Mouse (Mus musculus) liver, embryonic 14.5 days (tissue): ENCODE results near the gene Lyzl4. TPM values are rescaled to one million over a fixed set of nuclear protein-coding genes. Genes with fewer than 3 reads are reported as not detected.

Source experiments
- ATAC-seq: fragments of 200-750 bp; cut with Nextera tagmentation; 2 replicates; pipeline ENCODE4 v1.8.0; 2017; ENCODE audit warnings: moderate number of reproducible peaks, mild to moderate bottlenecking, moderate library complexity; ENCODE audit not compliant: insufficient read depth
- DNase-seq, 3 experiments: peaks; one replicate each; pipeline ENCODE4 v3.0.0-alpha.2; 2012 to 2013; ENCODE audit warnings: low read depth in 3 of 3, low spot score in 3 of 3
- H3K27ac ChIP-seq: fragments of 300-500 bp; sonication (generic); 2 replicates; pipeline ENCODE4 v1.5.1; 2014; ENCODE audit warnings: moderate library complexity, mild to moderate bottlenecking, control low read depth, inconsistent platforms
- H3K27me3 ChIP-seq: fragments of 300-500 bp; sonication (generic); 2 replicates; pipeline ENCODE4 v1.6.1; 2014; ENCODE audit warnings: mild to moderate bottlenecking, low read length, moderate library complexity; ENCODE audit not compliant: control insufficient read depth, insufficient read depth
- H3K36me3 ChIP-seq: fragments of 300-500 bp; sonication (generic); replicated peaks from 2 replicates; pipeline ENCODE4 v1.6.1; 2014; ENCODE audit warnings: low read depth; ENCODE audit not compliant: control insufficient read depth, insufficient read depth
- H3K4me1 ChIP-seq, 2 experiments: fragments of 200-500 bp in 1 of 2; fragments of 300-500 bp in 1 of 2; sonication (generic) in 1 of 2; replicated peaks; 2 replicates each; pipeline ENCODE4 v1.6.1; 2012 to 2014; ENCODE audit warnings: antibody characterized with exemption in 1 of 2, inconsistent platforms in 1 of 2, low read length in 1 of 2; ENCODE audit not compliant: control insufficient read depth in 2 of 2, insufficient read depth in 2 of 2
- H3K4me2 ChIP-seq: fragments of 300-500 bp; sonication (generic); 2 replicates; pipeline ENCODE4 v1.6.1; 2014; ENCODE audit warnings: low read depth, mild to moderate bottlenecking, control low read depth, moderate library complexity
- H3K4me3 ChIP-seq, 2 experiments: fragments of 200-500 bp in 1 of 2; fragments of 300-500 bp in 1 of 2; sonication (generic) in 1 of 2; 2 replicates each; pipeline ENCODE4 v1.5.1; 2012 to 2014; ENCODE audit warnings: low read depth in 2 of 2, low read length in 2 of 2, mild to moderate bottlenecking in 2 of 2, control low read depth in 1 of 2, inconsistent platforms in 1 of 2, moderate library complexity in 1 of 2; ENCODE audit not compliant: insufficient read depth in 1 of 2
- H3K9ac ChIP-seq: fragments of 300-500 bp; sonication (generic); replicated peaks from 2 replicates; pipeline ENCODE4 v1.6.1; 2014; ENCODE audit warnings: mild to moderate bottlenecking, control low read depth, moderate library complexity
- H3K9me3 ChIP-seq: fragments of 300-500 bp; sonication (generic); 2 replicates; pipeline ENCODE4 v1.6.1; 2016; ENCODE audit warnings: low read length, mixed read lengths; ENCODE audit not compliant: control insufficient read depth
- CTCF ChIP-seq: IDR thresholded peaks from 2 replicates; pipeline ENCODE4 v1.5.1; 2016; ENCODE audit warnings: antibody characterized with exemption, low read depth, control low read depth
- EP300 ChIP-seq: IDR thresholded peaks from 2 replicates; pipeline ENCODE4 v1.6.1; 2016; ENCODE audit warnings: antibody characterized with exemption, low read depth
- WGBS: fragments of 180-500 bp; shearing (Covaris S2); extraction: QIAGEN DNeasy Blood & Tissue Kit; methylation state at CpG from one replicate; pipeline ENCODE4 v1.1.7; 2014; ENCODE audit not compliant: insufficient replicate concordance; 5-methylcytosine and 5-hydroxymethylcytosine counted together
- polyA plus RNA-seq, 2 experiments: library from polyadenylated mRNA; depleted of rRNA in 1 of 2; stranded (reverse) in 1 of 2; unstranded in 1 of 2; fragments of >200 nt; fragmentation: Nextera tagmentation in 1 of 2; extraction: Ambion mirVana in 1 of 2; gene quantifications; 2 replicates each; pipeline versions ENCODE4 v1.2.1 to v1.2.3; 2012 to 2014

Lyzl4 gene
- polyA plus RNA-seq, 2 experiments = 0.15 TPM; not detected in 1

DNA sequence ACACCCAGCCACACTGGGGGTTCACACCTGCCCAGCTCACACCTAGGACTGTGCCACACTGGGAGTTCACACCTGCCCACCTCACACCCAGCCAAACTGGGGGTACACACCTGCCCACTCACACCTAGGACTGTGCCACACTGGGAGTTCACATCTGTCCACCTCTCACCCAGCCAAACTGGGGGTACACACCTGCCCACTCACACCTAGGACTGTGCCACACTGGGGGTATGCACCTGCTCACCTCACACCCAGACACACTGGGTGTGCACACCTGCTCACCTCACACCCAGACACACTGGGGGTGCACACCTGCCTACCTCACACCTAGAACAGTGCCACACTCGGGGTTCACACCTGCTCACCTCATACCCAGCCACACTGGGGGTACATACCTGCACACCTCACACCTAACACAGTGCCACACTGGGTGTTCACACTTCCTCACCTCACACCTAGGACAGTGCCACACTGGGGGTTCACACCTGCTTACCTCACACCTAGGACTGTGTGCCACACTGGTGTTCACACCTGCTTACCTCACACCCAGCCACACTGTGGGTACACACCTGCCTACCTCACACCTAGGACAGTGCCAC lies 35.3 kb downstream of the Lyzl4 start:
- H3K9me3 ChIP-seq = no peaks in the 10 kb centered on the region
- ATAC-seq = no peak
- 35% methylated on average over 1 of the region's 1 CpGs for WGBS
- DNase-seq = no peak
- H3K4me2 ChIP-seq = no peak overlapping the region
- H3K27ac ChIP-seq = no peak overlapping the region
- no peaks in the 10 kb centered on the region for H3K36me3 ChIP-seq
- no peak overlapping the region for H3K4me3 ChIP-seq
- H3K9ac ChIP-seq = no peak overlapping the region
- no peaks in the 10 kb centered on the region for H3K4me1 ChIP-seq
- H3K27me3 ChIP-seq = no peaks in the 10 kb centered on the region
- no peak for TF ChIP-seq CTCF
- TF ChIP-seq EP300 = no peak

DNA sequence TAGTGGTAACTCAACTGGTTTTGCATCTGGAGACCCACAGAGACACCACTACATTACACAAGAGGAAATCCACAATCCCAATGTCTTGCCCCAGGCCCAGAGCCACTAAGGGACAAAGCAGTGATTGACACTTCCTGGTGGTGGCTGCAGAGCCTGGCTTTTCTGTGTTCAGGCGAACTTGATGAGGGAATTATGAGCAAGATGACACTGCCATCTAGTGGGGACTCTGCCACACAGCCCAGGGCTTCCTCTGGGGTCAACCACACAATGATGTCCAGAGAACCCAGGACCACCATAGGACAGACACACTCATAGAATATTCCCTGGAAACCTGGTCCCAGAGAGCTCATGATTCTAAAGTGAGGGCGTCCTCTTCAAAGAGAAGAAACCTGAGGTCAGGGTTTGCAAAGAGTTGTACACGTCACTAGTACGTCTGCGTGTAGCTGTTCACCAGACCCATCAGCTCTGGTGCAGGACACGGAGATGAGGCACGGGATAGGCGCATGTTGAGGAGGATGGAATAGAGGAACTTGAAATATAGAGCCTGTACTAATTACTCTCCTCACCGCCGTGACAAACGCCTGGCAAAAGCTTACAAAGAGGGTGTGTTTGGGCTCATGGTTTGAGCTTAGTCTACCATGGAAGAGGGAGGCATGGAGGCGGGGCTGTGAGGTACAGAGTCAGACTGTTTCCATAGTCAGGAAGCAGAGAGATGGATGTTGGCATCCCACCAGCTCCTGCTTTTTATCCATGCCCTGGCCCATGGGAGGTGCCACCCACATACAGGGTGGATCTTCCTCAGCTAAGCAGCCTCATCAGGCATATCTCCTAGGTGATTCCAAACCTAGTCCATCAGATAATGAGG lies 36.2 kb downstream of the Lyzl4 start:
- no peak for ATAC-seq
- Histone ChIP-seq H3K9ac (no peak overlapping the region), H3K36me3 (no peaks in the 10 kb centered on the region), H3K4me1 (no peaks in the 10 kb centered on the region), H3K4me2 (no peak overlapping the region), H3K27me3 (no peaks in the 10 kb centered on the region), H3K4me3 (no peak overlapping the region), H3K9me3 (no peaks in the 10 kb centered on the region), H3K27ac (no peak overlapping the region)
- peak; percentile 10 to 16 (median 16) for DNase-seq
- WGBS = 49% methylated on average over 12 of the region's 12 CpGs
- TF ChIP-seq EP300 = no peak
- TF ChIP-seq CTCF = peak; percentile 80

DNA sequence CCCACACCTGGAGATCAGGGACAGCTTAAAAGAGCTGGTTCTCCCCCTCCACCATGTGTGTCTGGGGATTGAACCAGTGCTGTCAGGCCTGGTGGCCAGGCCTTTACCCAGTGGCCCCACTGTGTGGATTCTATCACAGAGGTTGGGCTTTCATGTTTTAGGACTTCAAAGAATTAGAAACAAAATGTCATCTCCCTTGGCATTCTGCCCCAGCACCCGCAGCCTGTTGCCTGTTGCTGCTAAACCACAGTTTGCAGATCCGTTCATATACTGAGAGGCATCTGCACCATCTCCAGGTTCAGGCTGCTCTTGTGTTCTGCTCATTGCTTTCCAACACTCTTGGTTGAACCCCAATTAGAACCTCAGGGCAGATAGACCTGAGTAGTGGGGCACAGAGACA lies 39.5 kb downstream of the Lyzl4 start:
- 42% methylated on average over 2 of the region's 2 CpGs for WGBS
- ATAC-seq = no peak
- DNase-seq = no peak

GRCm38 (mm10) chr9:121600861-121601427 lies 41.0 kb downstream of the Lyzl4 start:
- H3K4me3 ChIP-seq = no peak overlapping the region
- H3K27ac ChIP-seq = no peak overlapping the region
- WGBS = 14% methylated on average over 6 of the region's 6 CpGs
- no peaks in the 10 kb centered on the region for H3K9me3 ChIP-seq
- no peak overlapping the region for H3K9ac ChIP-seq
- no peaks in the 10 kb centered on the region for H3K4me1 ChIP-seq
- no peaks in the 10 kb centered on the region for H3K36me3 ChIP-seq
- H3K27me3 ChIP-seq = no peaks in the 10 kb centered on the region
- H3K4me2 ChIP-seq = no peak overlapping the region
- DNase-seq (no peak), ATAC-seq (no peak)
- TF ChIP-seq EP300 (no peak), CTCF (no peak)

More for the DNA sequence above, 39.5 kb downstream of the Lyzl4 start:
- H3K9me3 ChIP-seq = no peaks in the 10 kb centered on the region
- H3K36me3 ChIP-seq = no peaks in the 10 kb centered on the region
- H3K9ac ChIP-seq = no peak overlapping the region
- no peaks in the 10 kb centered on the region for H3K4me1 ChIP-seq
- H3K4me2 ChIP-seq = no peak overlapping the region
- TF ChIP-seq EP300 (no peak), CTCF (no peak)
- H3K4me3 ChIP-seq = no peak overlapping the region
- H3K27me3 ChIP-seq = no peaks in the 10 kb centered on the region
- no peak overlapping the region for H3K27ac ChIP-seq
